Mouse (Mus musculus): ENCODE results near the gene Fgf22.
A peak's percentile ranks its signal among the peaks of the same experiment; 100 is the strongest.

Fgf22 gene

GRCm38 (mm10) chr10:79767372-79768244 is 12.7 kb downstream of the Fgf22 start:
- DNase-seq: peak; percentile 90 to 94

GRCm38 (mm10) chr10:79768400-79768799 is 13.5 kb downstream of the Fgf22 start:
- peak; percentile 76 to 86 for DNase-seq

GRCm38 (mm10) chr10:79769329-79769728 is 14.5 kb downstream of the Fgf22 start:
- no peak for DNase-seq

- no peak for DNase-seq
Measured at GRCm38 (mm10) chr10:79772320-79772719, 17.4 kb downstream of the Fgf22 start.

GRCm38 (mm10) chr10:79773208-79773607 is 18.3 kb downstream of the Fgf22 start:
- DNase-seq: no peak

GRCm38 (mm10) chr10:79774486-79775279 is 19.8 kb downstream of the Fgf22 start:
- DNase-seq: no peak

- peak; percentile 52 to 69 for DNase-seq
Measured at GRCm38 (mm10) chr10:79777103-79777531, 22.2 kb downstream of the Fgf22 start, which contains the start of gene Fstl3. Gene Fstl3, plus strand, starts transcription at chr10:79777272.

GRCm38 (mm10) chr10:79778006-79778405 is 23.1 kb downstream of the Fgf22 start:
- peak; percentile 77 to 88 for DNase-seq

GRCm38 (mm10) chr10:79779193-79779592 is 24.3 kb downstream of the Fgf22 start:
- no peak for DNase-seq

- DNase-seq: peak; percentile 98 to 99
Measured at GRCm38 (mm10) chr10:79779784-79780663, 25.1 kb downstream of the Fgf22 start.

GRCm38 (mm10) chr10:79780664-79781015 is 25.8 kb downstream of the Fgf22 start:
- DNase-seq: no peak

GRCm38 (mm10) chr10:79781139-79781538 is 26.3 kb downstream of the Fgf22 start:
- DNase-seq: no peak

GRCm38 (mm10) chr10:79781956-79782355 is 27.1 kb downstream of the Fgf22 start:
- no peak for DNase-seq

GRCm38 (mm10) chr10:79783050-79783449 is 28.2 kb downstream of the Fgf22 start:
- DNase-seq: no peak

GRCm38 (mm10) chr10:79783920-79784800 is 29.3 kb downstream of the Fgf22 start:
- peak; percentile 27 to 50 for DNase-seq

GRCm38 (mm10) chr10:79788386-79789158 is 33.7 kb downstream of the Fgf22 start:
- peak; percentile 59 to 83 for DNase-seq

GRCm38 (mm10) chr10:79789581-79789980 is 34.7 kb downstream of the Fgf22 start:
- DNase-seq: no peak

GRCm38 (mm10) chr10:79790861-79791260 is 36.0 kb downstream of the Fgf22 start, which contains the start of gene Prss57:
Gene Prss57, minus strand, starts transcription at chr10:79790961.
- no peak for DNase-seq

- no peak for DNase-seq
Measured at GRCm38 (mm10) chr10:79792339-79793040, 37.6 kb downstream of the Fgf22 start.
